Mouse (Mus musculus) brown adipose tissue, adult 24 weeks (tissue): ENCODE measurements around the gene Myod1. TPM values are rescaled to one million over a fixed set of nuclear protein-coding genes. Genes with fewer than 3 reads are reported as not detected.

Source experiments
- H3K27ac ChIP-seq: fragments of 200-500 bp; replicated peaks from 2 replicates; pipeline ENCODE4 v1.5.1; 2012; ENCODE audit warnings: low read depth, mild to moderate bottlenecking, low read length
- H3K4me1 ChIP-seq: fragments of 200-500 bp; 2 replicates; pipeline ENCODE4 v1.6.1; 2012; ENCODE audit warnings: low read length, mixed read lengths; ENCODE audit not compliant: control insufficient read depth, insufficient read depth, insufficient read length
- H3K4me3 ChIP-seq: fragments of 200-500 bp; 2 replicates; pipeline ENCODE4 v1.5.1; 2012; ENCODE audit warnings: low read depth, mild to moderate bottlenecking, low read length, moderate library complexity; ENCODE audit not compliant: insufficient read depth
- polyA plus RNA-seq: library from polyadenylated mRNA; stranded (reverse); fragments of >200 nt; gene quantifications from 2 replicates; pipeline ENCODE4 v1.2.4, GENCODE M21; 2012; ENCODE audit not compliant: missing spikeins, insufficient read depth, insufficient read length

The Myod1 gene
- polyA plus RNA-seq, 1 experiment = not detected

DNA sequence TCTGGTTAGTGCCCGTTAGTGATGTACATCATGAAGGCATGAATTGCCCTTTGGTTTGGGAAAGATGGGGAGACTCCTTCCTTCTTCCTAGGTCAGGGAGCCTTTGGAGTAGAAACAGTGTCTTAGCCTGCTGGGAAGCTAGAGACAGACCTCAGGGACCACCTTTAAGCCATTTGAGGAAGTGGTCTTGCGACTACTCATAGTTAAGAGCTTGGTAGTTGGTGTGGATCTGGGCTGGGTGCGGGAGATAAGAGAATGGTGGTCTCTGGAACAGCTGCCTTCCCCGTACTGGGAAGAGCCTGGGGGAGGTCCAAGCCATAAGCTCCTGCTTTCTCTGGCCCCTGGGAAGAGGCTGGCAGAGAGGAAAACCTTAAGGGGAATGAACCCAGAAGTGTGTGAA lies 22.3 kb downstream of the Myod1 start:
- H3K4me1 ChIP-seq = no peaks in the 10 kb centered on the region
- H3K4me3 ChIP-seq = no peak overlapping the region
- no peak overlapping the region for H3K27ac ChIP-seq

DNA sequence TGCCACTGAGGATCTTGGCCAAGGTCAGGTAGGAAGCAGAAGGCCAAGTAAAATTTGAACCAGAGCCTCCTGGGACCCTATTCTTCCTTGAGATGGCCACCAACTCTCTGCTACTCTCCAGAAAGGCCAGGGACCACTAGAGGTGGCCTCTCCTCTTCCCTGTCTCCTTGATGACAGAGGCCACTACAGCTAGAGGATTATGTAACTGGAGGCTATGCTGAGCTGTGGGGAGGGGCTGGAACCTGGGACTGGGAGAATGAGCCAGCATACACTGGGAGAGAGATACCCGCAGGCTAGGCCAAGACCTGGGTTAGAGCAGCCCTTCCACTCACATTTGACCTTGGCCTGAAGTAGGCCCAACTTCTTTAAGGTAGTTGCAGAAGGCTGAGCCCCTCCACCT lies 23.4 kb downstream of the Myod1 start:
- Histone ChIP-seq H3K4me3 (no peak overlapping the region), H3K27ac (no peak overlapping the region), H3K4me1 (no peaks in the 10 kb centered on the region)

DNA sequence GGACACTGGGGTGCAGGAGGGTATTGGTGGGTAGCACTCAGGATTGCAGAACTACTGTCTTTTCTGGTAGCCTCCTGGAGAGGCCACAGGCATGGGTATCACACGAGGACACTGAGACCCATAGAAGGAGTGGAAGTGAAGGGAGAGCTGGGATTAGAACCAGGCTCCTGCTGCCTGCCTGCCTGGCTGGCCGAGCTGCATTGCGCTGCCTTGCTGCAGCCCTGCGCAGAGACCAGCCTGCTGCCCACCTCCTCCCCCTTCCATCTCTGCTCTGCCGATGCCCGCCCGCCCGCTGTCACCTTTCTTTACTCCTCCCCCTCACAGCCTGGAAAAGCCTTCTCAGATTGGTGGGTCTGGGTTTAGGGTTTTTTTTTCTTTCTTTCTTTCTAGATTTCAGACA lies 24.1 kb downstream of the Myod1 start:
- Histone ChIP-seq H3K4me1 (no peaks in the 10 kb centered on the region), H3K27ac (no peak overlapping the region), H3K4me3 (no peak overlapping the region)

DNA sequence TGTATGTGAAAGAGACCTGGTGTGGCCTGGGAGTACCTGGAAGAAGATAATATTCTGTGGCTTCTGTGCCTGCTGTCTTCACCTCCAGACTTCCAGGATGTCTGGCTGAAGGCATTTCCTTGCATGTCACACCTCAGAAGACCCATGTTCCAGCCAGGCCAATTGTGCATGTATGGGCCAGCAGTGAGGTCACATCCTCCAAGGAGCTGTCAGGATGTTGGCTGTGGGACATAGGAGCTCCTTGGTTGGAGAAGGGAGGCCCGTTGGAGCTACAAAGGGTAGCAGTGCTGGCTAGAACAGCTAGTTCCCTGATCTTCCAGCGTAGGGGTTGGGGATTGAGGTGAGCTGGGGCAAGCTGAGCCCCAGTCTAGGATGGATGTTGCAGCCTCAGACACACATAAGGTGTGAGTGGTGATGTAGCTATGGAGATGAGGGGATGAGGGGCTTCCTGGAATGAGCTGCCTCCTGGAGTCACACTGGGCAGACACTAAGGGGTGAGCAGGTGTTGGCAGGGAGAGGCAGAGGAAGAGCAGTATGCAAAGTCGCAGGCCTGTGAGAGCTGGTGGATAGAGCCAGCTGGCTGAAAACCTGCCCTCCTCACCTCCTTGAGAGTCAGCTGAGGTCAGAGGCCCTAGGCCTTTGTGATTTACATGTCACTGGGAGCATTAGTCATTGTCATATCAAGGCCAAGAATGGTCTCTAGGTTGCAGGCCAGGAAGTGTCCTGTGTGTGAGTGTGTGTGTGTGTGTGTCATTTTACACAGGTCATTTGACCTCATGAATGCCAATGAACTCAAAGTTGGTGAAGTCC lies 25.3 kb downstream of the Myod1 start:
- Histone ChIP-seq H3K4me1 (no peaks in the 10 kb centered on the region), H3K4me3 (no peak overlapping the region), H3K27ac (no peak overlapping the region)

DNA sequence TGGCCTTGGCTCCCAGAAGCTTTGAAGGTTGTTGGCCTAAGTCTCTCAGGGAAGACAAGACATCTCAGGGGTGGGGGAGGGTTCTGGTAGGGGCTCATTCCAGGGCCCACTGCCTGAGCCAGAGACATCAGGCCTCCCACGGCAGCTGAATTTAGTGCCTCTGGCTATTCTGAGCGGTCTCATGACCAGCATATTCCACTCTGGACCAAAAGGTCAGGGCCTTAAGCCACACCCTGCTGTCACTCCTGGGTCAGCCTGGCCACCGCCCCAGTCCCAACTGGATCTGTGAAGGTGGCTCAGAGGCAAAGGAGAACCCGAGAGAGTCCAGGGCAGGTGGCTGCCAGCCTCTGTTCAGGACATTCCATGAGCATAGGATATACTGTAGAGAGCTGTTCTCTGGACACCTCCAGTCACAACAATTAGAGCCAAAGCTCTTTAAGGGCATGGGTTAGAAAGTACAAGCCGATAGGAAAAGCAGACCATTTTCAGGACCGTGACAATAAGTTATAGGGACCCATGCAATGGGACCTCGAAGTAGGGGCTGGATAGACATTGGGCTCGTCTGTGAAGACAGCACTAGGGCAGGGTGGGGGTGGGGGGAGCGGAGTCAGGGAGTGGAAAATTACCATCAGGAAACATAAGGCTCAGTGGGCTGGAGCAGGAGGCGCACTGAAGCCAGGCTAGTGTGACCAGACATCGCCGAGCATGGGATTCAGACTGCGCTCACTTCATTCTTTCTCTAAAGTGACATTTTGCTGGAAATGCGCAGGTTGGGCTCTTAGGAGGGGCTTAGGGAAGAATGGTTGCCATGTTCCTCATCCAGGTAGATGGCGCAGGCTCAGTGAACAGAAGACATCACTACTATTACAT lies 27.6 kb downstream of the Myod1 start:
- no peaks in the 10 kb centered on the region for H3K4me1 ChIP-seq
- H3K4me3 ChIP-seq = no peak overlapping the region

DNA sequence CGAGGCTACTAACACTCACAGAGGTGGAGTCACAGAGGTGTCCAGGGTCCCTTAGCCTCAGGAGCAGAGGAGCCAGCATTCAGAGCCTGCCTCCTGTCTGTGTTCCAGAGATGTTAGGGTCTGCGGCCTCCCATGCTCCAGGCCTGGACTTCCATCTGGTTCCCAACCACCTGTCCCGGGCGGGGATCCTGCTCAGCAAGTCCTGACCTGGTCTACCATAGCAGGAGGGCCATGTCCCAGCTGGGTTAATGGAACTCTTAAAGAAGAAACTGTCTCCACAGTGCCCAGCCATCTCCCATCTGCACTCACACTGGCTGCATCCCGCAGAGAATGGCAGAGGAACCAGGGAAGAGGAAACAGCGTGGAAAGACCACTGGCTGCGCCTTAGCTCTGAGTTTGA lies 28.5 kb downstream of the Myod1 start:
- no peak overlapping the region for H3K4me3 ChIP-seq

More for the DNA sequence above, 27.6 kb downstream of the Myod1 start:
- H3K27ac ChIP-seq = no peak overlapping the region

DNA sequence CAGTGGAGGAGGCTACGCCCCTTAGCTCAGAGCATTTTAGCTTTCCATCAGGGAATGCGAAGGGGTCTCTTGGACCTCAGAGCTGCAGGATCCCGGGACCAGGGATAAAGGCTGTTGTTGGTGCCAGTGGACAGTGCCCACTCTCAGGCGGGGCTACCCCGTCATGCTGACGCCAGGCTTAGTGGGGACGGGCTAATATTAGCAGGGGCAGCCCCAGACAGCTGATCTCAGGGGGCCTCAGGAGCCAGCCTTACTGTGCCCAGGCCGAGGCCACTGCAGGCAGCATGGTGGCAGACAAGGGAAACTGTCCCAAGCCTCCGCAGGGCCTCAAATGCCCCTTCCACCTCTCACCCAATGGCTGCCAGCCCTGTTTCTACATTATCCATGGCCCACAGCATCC lies 32.3 kb downstream of the Myod1 start:
- Histone ChIP-seq H3K4me1 (no peaks in the 10 kb centered on the region), H3K4me3 (no peak overlapping the region), H3K27ac (no peak overlapping the region)

More for the DNA sequence above, 28.5 kb downstream of the Myod1 start:
- Histone ChIP-seq H3K4me1 (no peaks in the 10 kb centered on the region), H3K27ac (no peak overlapping the region)

DNA sequence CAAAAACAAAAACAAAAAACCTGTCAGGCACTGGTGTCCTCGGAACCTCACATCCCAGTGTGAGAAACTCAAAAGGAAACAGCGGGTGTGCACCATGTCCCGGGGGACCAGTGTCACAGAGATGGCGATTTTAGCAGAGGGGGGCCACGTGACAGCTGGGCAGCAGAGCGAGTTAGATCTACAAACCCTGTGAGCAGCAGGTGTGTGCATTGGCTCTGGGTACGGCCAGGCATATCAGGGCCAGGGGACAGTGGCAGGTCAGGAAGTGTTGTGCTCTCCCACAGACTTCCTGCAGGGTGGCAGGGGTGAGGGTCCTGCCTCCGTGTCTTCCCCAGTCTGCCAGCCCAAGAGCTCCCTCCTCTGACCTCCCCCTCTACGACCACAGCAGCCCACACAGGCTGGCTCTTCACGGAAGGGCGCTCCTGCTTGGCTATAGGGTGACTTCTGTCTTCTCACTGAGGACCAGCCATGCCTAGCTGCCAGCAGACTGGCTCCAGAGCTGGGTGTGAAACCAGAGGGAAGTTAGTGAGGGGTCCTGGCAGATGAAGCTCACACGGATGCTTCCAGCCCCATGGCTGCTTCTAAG lies 33.0 kb downstream of the Myod1 start:
- Histone ChIP-seq H3K4me1 (no peaks in the 10 kb centered on the region), H3K27ac (no peak overlapping the region), H3K4me3 (no peak overlapping the region)

DNA sequence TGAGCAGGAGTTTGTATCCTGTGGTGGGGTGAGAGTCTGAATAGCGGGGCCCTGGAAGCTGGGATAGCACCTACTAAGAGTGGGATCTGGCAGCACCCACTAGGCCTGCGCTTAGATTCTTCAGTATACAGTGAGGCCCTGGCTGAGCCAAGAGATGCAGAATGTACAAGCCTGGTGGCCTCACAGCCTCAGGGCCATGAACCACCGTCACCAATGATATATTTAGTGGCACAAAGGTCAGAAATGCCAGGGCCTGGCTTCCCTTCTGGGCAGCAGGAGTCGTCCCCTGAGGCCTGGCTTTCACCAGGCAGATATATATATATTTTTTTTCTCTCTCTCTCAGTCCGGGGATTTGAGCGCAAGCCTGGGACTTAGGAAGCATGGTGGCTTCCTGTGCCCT lies 34.5 kb downstream of the Myod1 start:
- Histone ChIP-seq H3K4me3 (no peak overlapping the region), H3K27ac (no peak overlapping the region), H3K4me1 (no peaks in the 10 kb centered on the region)

DNA sequence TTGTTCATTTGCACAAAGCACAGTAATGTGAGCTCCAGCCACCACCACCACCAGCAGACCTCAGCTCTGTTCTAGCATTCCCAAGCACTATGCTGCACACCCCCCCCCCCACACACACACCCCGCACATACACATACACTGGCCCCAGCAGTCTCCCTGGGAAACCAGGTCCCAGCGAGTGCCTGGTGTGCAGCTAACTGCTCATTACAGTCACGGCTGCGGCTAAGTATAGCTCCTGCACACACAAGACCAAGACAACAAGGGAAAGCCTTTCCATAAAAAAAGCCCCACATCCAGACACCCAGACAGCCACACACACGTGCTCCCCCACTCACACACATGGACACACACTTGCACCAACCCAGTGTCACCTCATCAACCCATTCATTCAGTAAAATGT lies 36.5 kb downstream of the Myod1 start:
- no peak overlapping the region for H3K27ac ChIP-seq

DNA sequence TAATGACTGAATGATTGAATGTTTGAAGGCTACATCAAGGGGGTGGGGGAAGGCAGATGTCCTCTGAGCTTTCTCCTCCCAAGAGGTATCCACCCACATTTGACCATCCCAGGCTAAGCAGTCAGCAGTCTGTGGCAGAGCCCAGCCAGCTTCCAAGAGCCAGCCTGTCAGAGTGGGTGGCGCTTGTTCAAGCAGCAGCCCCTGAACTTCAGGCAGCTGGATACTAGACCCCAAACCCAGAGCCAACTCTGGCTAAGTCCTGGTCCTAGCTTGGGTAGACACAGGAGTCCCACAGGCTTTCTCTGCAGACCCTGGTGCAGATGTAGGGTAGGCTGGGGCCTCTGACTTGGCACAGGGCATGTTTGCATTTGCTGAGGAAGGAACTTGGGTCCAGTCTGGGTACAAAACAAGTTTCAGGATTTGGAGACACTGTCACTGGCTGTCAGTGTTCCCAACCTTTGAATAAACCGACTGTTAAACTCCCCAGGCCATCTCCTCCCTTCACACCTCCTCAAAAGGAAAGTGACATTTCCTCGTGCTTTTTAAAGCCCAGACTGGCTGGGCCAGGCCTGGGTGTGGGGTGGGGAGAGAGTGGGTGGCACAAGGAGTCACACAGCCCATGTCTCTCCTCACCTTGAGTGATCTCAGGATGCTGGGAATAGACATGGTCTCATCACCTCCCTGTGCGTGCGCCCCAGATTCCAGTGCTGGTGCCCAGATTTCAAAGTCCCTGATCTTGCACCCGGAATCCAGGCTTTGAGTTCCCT lies 37.9 kb downstream of the Myod1 start:
- Histone ChIP-seq H3K4me1 (no peaks in the 10 kb centered on the region), H3K27ac (no peak overlapping the region), H3K4me3 (no peak overlapping the region)

More for the DNA sequence above, 36.5 kb downstream of the Myod1 start:
- no peaks in the 10 kb centered on the region for H3K4me1 ChIP-seq
- no peak overlapping the region for H3K4me3 ChIP-seq

DNA sequence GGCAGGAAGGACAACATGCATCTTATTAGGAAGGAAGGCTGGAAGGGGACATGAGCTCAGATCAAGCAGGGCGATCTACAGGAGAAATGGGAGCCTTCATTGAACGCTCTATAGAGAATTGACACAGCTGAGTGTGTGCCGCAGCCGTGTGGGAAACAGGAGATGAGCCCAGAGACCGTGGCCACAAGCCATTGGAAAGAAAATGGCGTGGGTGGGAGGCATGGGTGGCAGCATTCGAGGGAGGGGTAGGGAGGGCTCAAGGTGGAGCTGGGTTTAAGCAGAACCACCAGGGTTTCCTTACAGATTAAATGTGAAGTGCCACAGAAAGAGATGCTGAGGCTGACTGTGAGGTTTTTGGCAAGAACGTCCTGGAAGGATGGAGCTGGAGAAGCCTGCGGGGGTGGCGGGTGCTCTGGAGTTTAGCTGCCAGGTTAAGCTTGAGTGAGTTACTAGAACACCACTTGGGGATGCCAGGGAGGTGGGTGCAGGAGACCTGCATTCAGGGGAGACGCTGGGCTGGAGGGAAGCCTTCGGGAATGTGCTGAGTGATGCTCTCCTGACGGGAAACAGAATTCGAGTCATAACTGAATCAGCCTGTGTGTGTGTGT lies 39.6 kb downstream of the Myod1 start:
- H3K4me3 ChIP-seq = no peak overlapping the region
- H3K4me1 ChIP-seq = no peaks in the 10 kb centered on the region
- no peak overlapping the region for H3K27ac ChIP-seq

DNA sequence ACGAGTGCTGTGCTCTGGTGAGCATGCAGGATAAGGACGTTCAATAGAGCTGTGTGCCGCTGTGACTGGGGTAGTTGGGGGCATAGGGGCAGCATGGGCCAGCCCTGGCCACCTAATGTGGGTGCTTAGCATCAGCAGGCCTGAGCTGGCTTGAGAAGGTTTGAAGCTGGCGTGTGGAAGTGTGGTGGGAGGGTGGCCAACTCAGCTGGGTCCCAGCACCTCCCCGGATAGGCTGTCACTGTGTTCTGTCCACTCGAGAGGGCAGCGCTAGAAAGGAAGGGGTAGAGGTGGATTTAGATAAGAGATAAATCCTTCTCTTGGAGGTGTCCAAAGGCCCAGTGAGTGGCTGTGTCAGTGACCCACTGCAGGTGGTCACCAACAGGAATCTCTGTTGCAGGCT lies 41.2 kb downstream of the Myod1 start:
- Histone ChIP-seq H3K4me3 (no peak overlapping the region), H3K27ac (no peak overlapping the region), H3K4me1 (no peaks in the 10 kb centered on the region)

DNA sequence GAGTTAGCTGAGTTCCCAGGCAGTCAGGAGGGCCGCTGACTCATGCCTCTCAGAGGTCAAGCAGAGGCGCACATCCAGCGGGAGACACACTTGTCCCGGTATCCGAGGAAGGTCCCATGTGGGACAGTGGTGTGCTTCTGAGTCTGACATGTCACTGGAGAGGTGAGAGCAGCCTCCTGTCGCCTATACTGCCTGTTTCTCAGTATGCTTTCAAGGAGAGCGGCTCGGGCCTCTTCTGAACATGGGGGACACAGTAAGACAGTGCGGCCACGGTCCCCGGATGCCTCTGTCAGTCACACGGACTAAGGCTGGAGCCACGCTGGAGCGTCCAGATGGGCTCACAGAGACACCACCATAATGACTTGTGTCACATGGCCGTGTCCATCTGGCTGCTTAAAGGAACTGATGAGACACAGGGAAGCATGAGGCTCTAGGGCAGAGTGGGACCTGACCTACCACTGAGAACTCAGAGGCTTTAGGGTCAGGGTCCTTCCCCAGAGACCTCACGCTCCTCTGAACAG lies 41.9 kb downstream of the Myod1 start:
- Histone ChIP-seq H3K4me1 (no peaks in the 10 kb centered on the region), H3K4me3 (no peak overlapping the region), H3K27ac (no peak overlapping the region)
